35 mouse cellular contexts compared by ENCODE assay signal in genomic region chr16:87134452-87134851, GRCm38 (mm10).
"Had no signal": no experiment of that assay in that cellular context is flagged by ENCODE, and none has a peak within 500 bp of the region (broad histone marks: within the 10 kb centered on the region; RNA-seq: fewer than 3 reads in every experiment).

No protein-coding gene starts in this region.

- H3K27me3 ChIP-seq: heart, embryonic 12.5 days; heart, embryonic 13.5 days; heart, embryonic 15.5 days; hindbrain, embryonic 12.5 days; hindbrain, embryonic 13.5 days; hindbrain, embryonic 15.5 days; intestine, embryonic 15.5 days; kidney, embryonic 15.5 days had no signal

- ATAC-seq: hindbrain, embryonic 16.5 days; hindbrain, postnatal 0 days; inflammation-experienced regulatory T-cells, adult 6 months; intestine, embryonic 15.5 days; intestine, embryonic 16.5 days; intestine, postnatal 0 days had no signal

- DNase-seq: heart, postnatal 10 days; heart, postnatal 14 days; heart, postnatal 36 days; heart, postnatal 4 days; kidney, adult 11 months; kidney, adult 18-20 months; kidney, adult 2 months; kidney, adult 8-10 months; kidney, adult 9 months; kidney, postnatal 10 days; kidney, postnatal 14 days; kidney, postnatal 25 days; kidney, postnatal 36 days; kidney, postnatal 4 days; layer of hippocampus, adult 9-11 months; layer of hippocampus, postnatal 36 days had no signal

- H3K9me3 ChIP-seq: heart, embryonic 10.5 days; heart, embryonic 12.5 days; heart, embryonic 13.5 days; heart, embryonic 15.5 days; hindbrain, embryonic 10.5 days; hindbrain, embryonic 12.5 days; hindbrain, embryonic 13.5 days; hindbrain, embryonic 15.5 days; intestine, embryonic 15.5 days; kidney, embryonic 15.5 days had no signal

- H3K27ac ChIP-seq: heart, embryonic 15.5 days; hindbrain, embryonic 10.5 days; hindbrain, embryonic 12.5 days; hindbrain, embryonic 13.5 days; hindbrain, embryonic 14.5 days; hindbrain, embryonic 15.5 days; hindbrain, postnatal 0 days; intestine, embryonic 15.5 days; kidney, embryonic 15.5 days; kidney, postnatal 0 days; layer of hippocampus, adult 2 months had no signal

- H3K9ac ChIP-seq: heart, embryonic 12.5 days; heart, embryonic 13.5 days; heart, embryonic 15.5 days; hindbrain, embryonic 12.5 days; hindbrain, embryonic 13.5 days; hindbrain, embryonic 14.5 days; hindbrain, embryonic 15.5 days; intestine, embryonic 15.5 days; kidney, embryonic 15.5 days had no signal

- H3K36me3 ChIP-seq: heart, embryonic 10.5 days; heart, embryonic 12.5 days; heart, embryonic 13.5 days; heart, embryonic 15.5 days; hindbrain, embryonic 10.5 days; hindbrain, embryonic 12.5 days; hindbrain, embryonic 13.5 days; hindbrain, embryonic 15.5 days; intestine, embryonic 15.5 days; kidney, embryonic 15.5 days had no signal

- H3K4me1 ChIP-seq: hindbrain, embryonic 10.5 days; hindbrain, embryonic 12.5 days; hindbrain, embryonic 13.5 days; hindbrain, embryonic 15.5 days; intestine, embryonic 15.5 days; kidney, embryonic 15.5 days had no signal

- H3K4me2 ChIP-seq: heart, embryonic 11.5 days; heart, embryonic 13.5 days; heart, embryonic 15.5 days; hindbrain, embryonic 12.5 days; hindbrain, embryonic 13.5 days; hindbrain, embryonic 14.5 days; hindbrain, embryonic 15.5 days; intestine, embryonic 15.5 days; kidney, embryonic 15.5 days had no signal

- H3K4me3 ChIP-seq: heart, embryonic 10.5 days; heart, embryonic 12.5 days; heart, embryonic 13.5 days; heart, embryonic 15.5 days; hindbrain, embryonic 10.5 days; hindbrain, embryonic 12.5 days; hindbrain, embryonic 13.5 days; hindbrain, embryonic 15.5 days; intestine, embryonic 15.5 days; kidney, embryonic 15.5 days; layer of hippocampus, adult 2 months had no signal
